Mouse (Mus musculus) CH12.LX (cell line): ENCODE measurements around the gene Rab36. TPM values are rescaled to one million over a fixed set of nuclear protein-coding genes. Genes with fewer than 3 reads are reported as not detected.

ENCODE experiments used
- DNase-seq: peaks from one replicate; pipeline ENCODE4 v3.0.0-alpha.2; 2013; ENCODE audit errors: extremely low read depth
- H3K27ac ChIP-seq: 2 replicates; pipeline ENCODE4 v1.5.1; 2012; ENCODE audit warnings: low read depth, mild to moderate bottlenecking, control low read depth, moderate library complexity; ENCODE audit not compliant: insufficient read depth
- H3K27me3 ChIP-seq: replicated peaks from 2 replicates; pipeline ENCODE3; 2012; ENCODE audit warnings: inconsistent platforms
- H3K36me3 ChIP-seq, 2 experiments: replicated peaks in 1 of 2; 2 replicates each; pipeline versions ENCODE3 to v1.6.1; 2012; ENCODE audit warnings: inconsistent platforms in 1 of 2, low read length in 1 of 2, mild to moderate bottlenecking in 1 of 2, mixed read lengths in 1 of 2, moderate library complexity in 1 of 2; ENCODE audit not compliant: control insufficient read depth in 1 of 2, insufficient read depth in 1 of 2
- H3K4me1 ChIP-seq, 2 experiments: 2 replicates each; pipeline ENCODE4 v1.6.1; 2012; ENCODE audit warnings: inconsistent platforms in 1 of 2, moderate library complexity in 1 of 2; ENCODE audit not compliant: insufficient read depth in 2 of 2, control insufficient read depth in 1 of 2
- H3K4me2 ChIP-seq: 2 replicates; pipeline ENCODE4 v1.6.1; 2012; ENCODE audit warnings: low read depth, mild to moderate bottlenecking, control low read depth; ENCODE audit not compliant: poor library complexity, insufficient read depth, severe bottlenecking
- H3K4me3 ChIP-seq, 3 experiments: fragments of 150-350 bp in 1 of 3; sonication (generic) in 1 of 3; replicated peaks in 1 of 3; 2 replicates each; pipeline versions ENCODE3 to v1.5.1; 2011 to 2012; ENCODE audit warnings: low read depth in 2 of 3, low read length in 2 of 3, mild to moderate bottlenecking in 2 of 3, moderate library complexity in 2 of 3, control low read depth in 1 of 3, improper control_type of control experiment in 1 of 3, inconsistent platforms in 1 of 3, mixed read lengths in 1 of 3; ENCODE audit not compliant: poor library complexity in 1 of 3
- H3K79me2 ChIP-seq: replicated peaks from 2 replicates; pipeline ENCODE4 v1.6.1; 2012; ENCODE audit warnings: mild to moderate bottlenecking, moderate library complexity; ENCODE audit not compliant: control insufficient read depth, poor library complexity, insufficient read depth, severe bottlenecking; ENCODE audit errors: extremely low read depth
- H3K9ac ChIP-seq: 2 replicates; pipeline ENCODE4 v1.6.1; 2012; ENCODE audit warnings: low read depth, mild to moderate bottlenecking, control low read depth, moderate library complexity; ENCODE audit not compliant: insufficient read depth
- H3K9me3 ChIP-seq: replicated peaks from 2 replicates; pipeline ENCODE3; 2012; ENCODE audit warnings: low read length, inconsistent platforms, mixed read lengths
- BHLHE40 ChIP-seq: IDR thresholded peaks from 2 replicates; pipeline ENCODE4 v1.6.1; 2011; ENCODE audit warnings: mild to moderate bottlenecking, low read depth, low read length, improper control_type of control experiment
- ELF1 ChIP-seq: IDR thresholded peaks from 2 replicates; pipeline ENCODE4 v1.6.1; 2014; ENCODE audit warnings: low read depth, mild to moderate bottlenecking, inconsistent platforms, low read length, improper control_type of control experiment
- GABPA ChIP-seq: IDR thresholded peaks from 2 replicates; pipeline ENCODE4 v1.6.1; 2012; ENCODE audit warnings: low read depth, low read length, improper control_type of control experiment, inconsistent platforms; ENCODE audit not compliant: insufficient replicate concordance
- JUND ChIP-seq: conservative IDR thresholded peaks from 2 replicates; pipeline ENCODE4 v1.6.1; 2011; ENCODE audit warnings: low read depth, low read length, improper control_type of control experiment
- MAFK ChIP-seq: IDR thresholded peaks from 2 replicates; pipeline ENCODE4 v1.6.1; 2011; ENCODE audit warnings: low read length, improper control_type of control experiment; ENCODE audit not compliant: insufficient replicate concordance
- MAX ChIP-seq: IDR thresholded peaks from 2 replicates; pipeline ENCODE4 v1.6.1; 2011; ENCODE audit warnings: low read length, improper control_type of control experiment
- MAZ ChIP-seq: IDR thresholded peaks from 2 replicates; pipeline ENCODE4 v1.6.1; 2012; ENCODE audit warnings: low read depth, mild to moderate bottlenecking, inconsistent platforms, low read length, improper control_type of control experiment, moderate library complexity
- MYC ChIP-seq: IDR thresholded peaks from 2 replicates; pipeline ENCODE4 v1.6.1; 2011; ENCODE audit warnings: low read depth, mild to moderate bottlenecking, improper control_type of control experiment, low read length
- PAX5 ChIP-seq: IDR thresholded peaks from 2 replicates; pipeline ENCODE4 v1.6.1; 2012; ENCODE audit warnings: low read length, inconsistent platforms, mixed read lengths
- POLR2A ChIP-seq: IDR thresholded peaks from 2 replicates; pipeline ENCODE4 v1.6.1; 2011; ENCODE audit warnings: low read depth, mild to moderate bottlenecking, improper control_type of control experiment, low read length
- RCOR1 ChIP-seq: conservative IDR thresholded peaks from 2 replicates; pipeline ENCODE4 v1.6.1; 2012; ENCODE audit warnings: low read depth, mild to moderate bottlenecking, inconsistent platforms, low read length, improper control_type of control experiment
- SMC3 ChIP-seq: IDR thresholded peaks from 2 replicates; pipeline ENCODE4 v1.6.1; 2011; ENCODE audit warnings: low read depth, low read length, improper control_type of control experiment
- TBP ChIP-seq: conservative IDR thresholded peaks from 2 replicates; pipeline ENCODE4 v1.6.1; 2011; ENCODE audit warnings: low read depth, low read length, improper control_type of control experiment
- UBTF ChIP-seq: IDR thresholded peaks from 2 replicates; pipeline ENCODE4 v1.6.1; 2012; ENCODE audit warnings: low read depth, mild to moderate bottlenecking, inconsistent platforms, low read length, improper control_type of control experiment, moderate library complexity
- ZKSCAN1 ChIP-seq: IDR thresholded peaks from 2 replicates; pipeline ENCODE4 v1.6.1; 2012; ENCODE audit warnings: low read depth, inconsistent platforms, low read length, improper control_type of control experiment, borderline replicate concordance
- ZMIZ1 ChIP-seq: IDR thresholded peaks from 2 replicates; pipeline ENCODE4 v1.6.1; 2012; ENCODE audit warnings: low read depth, mild to moderate bottlenecking, inconsistent platforms, low read length, improper control_type of control experiment
- dilution Hi-C: fragments of 300-500 bp; cut with MboI; formaldehyde crosslinking; loops from 2 replicates; pipeline ENCODE4 v1.14.3; 2020; ENCODE audit warnings: low sequenced_read_pairs; ENCODE audit not compliant: extremely low pct_unique_long_range_greater_than_20kb, extremely low pct_ligation_motif_present
- in situ Hi-C: fragments of 300-500 bp; cut with MboI; formaldehyde crosslinking; loops from 3 replicates; pipeline ENCODE4 v1.14.3; 2019; ENCODE audit warnings: low sequenced_read_pairs, low pct_ligation_motif_present, low pct_unique_long_range_greater_than_20kb, mixed read lengths
- polyA plus RNA-seq: library from polyadenylated mRNA; unstranded; fragments of >175 nt; gene quantifications from 2 replicates; pipeline ENCODE4 v1.2.1, GENCODE M21; 2012; ENCODE audit warnings: low read depth; ENCODE audit not compliant: insufficient read length
- total RNA-seq, 2 experiments: library from RNA; depleted of rRNA; stranded (reverse); fragments of 300-350 nt in 1 of 2; fragments of >200 nt in 1 of 2; gene quantifications; 2 replicates each; pipeline ENCODE4 v1.2.3; 2012 to 2014

Gene Rab36
- total and polyA plus RNA-seq, 3 experiments: 0.34 to 1.2 (median 0.59) TPM

DNA sequence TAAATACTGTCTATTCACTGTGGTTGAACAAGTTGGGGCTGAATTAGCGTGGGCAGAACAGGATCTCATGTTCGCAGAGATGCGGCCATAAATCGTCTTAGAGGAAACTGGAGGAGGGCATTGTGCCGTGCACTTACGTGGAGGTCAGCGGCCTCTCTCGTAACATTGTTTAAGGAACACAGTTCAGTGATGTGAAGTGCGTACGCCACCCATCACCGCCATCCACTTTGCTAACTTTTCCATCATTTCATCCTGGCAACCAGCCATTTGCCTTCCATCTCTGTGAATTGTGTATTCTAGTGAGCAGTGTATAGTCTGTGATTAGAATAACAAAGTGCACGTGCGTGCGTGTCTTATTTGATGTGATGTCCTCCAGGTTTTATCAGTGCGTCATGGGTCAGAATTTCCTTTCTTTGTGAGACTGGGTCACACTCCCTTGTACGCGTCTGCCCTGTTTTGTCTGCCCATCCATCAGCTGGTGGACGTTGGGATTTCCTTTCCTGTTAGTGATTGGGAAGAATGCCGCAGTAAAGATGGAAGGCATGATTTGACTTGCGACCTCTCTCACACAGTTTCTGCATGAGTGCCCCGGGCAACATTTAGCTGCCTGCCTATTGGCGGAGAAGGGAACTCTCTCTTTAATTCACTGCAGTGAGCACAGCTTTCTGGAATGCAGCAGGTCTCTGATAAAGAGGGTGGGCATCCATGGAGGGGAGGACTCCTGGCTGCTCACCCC lies 56.6 kb downstream of the Rab36 start:
- Histone ChIP-seq H3K79me2 (peaks cover 4% of the 10 kb centered on the region; the same call in 1 of the 2 replicates), H3K27me3 (no peaks in the 10 kb centered on the region), H3K9ac (no peak overlapping the region), H3K4me2 (no peak overlapping the region), H3K4me3 (no peak overlapping the region), H3K4me1 (peaks cover 30 to 90% of the 10 kb centered on the region in 2 experiments), H3K36me3 (peaks cover 0 to 28% of the 10 kb centered on the region in 2 experiments), H3K9me3 (no peaks in the 10 kb centered on the region), H3K27ac (no peak overlapping the region)
- TF ChIP-seq ZMIZ1 (no peak), MYC (no peak), JUND (no peak), MAX (no peak), PAX5 (no peak), MAZ (no peak), ELF1 (no peak), ZKSCAN1 (no peak), UBTF (no peak), RCOR1 (no peak), POLR2A (no peak), BHLHE40 (no peak), SMC3 (no peak)
- DNase-seq: no peak
- in situ Hi-C loops: no loop called here
- dilution Hi-C loops: no loop called here

- Histone ChIP-seq H3K27me3 (no peaks in the 10 kb centered on the region), H3K9me3 (no peaks in the 10 kb centered on the region), H3K79me2 (peaks cover 5% of the 10 kb centered on the region; the same call in 1 of the 2 replicates), H3K4me3 (no peak overlapping the region), H3K9ac (no peak overlapping the region), H3K27ac (no peak overlapping the region), H3K36me3 (peaks cover 0 to 31% of the 10 kb centered on the region in 2 experiments), H3K4me2 (no peak overlapping the region), H3K4me1 (peaks cover 36 to 89% of the 10 kb centered on the region in 2 experiments)
- dilution Hi-C loops (no loop called here), in situ Hi-C loops (no loop called here)
- no peak for DNase-seq
- TF ChIP-seq TBP (no peak), RCOR1 (no peak), MAFK (peak; percentile 99), GABPA (no peak)
Measured at GRCm38 (mm10) chr10:75094338-75094737, 57.5 kb downstream of the Rab36 start.
